Mouse (Mus musculus) forebrain, embryonic 16.5 days (tissue): ENCODE results near the gene Mkrn1. TPM values are rescaled to one million over a fixed set of nuclear protein-coding genes. Genes with fewer than 3 reads are reported as not detected.

Experiments
- ATAC-seq: fragments of 200-750 bp; cut with Nextera tagmentation; 2 replicates; pipeline ENCODE4 v1.8.0; 2017; ENCODE audit warnings: mild to moderate bottlenecking, moderate library complexity
- H3K27ac ChIP-seq: fragments of 300-500 bp; sonication (generic); 2 replicates; pipeline ENCODE4 v1.5.1; 2014; ENCODE audit warnings: low read length, control low read depth
- H3K27me3 ChIP-seq: fragments of 300-500 bp; sonication (generic); replicated peaks from 2 replicates; pipeline ENCODE4 v1.6.1; 2014; ENCODE audit warnings: low read length; ENCODE audit not compliant: control insufficient read depth, insufficient read depth
- H3K36me3 ChIP-seq: fragments of 300-500 bp; sonication (generic); 2 replicates; pipeline ENCODE4 v1.6.1; 2014; ENCODE audit not compliant: control insufficient read depth, insufficient read depth
- H3K4me1 ChIP-seq: fragments of 300-500 bp; sonication (generic); replicated peaks from 2 replicates; pipeline ENCODE4 v1.6.1; 2014; ENCODE audit warnings: low read length; ENCODE audit not compliant: control insufficient read depth, insufficient read depth
- H3K4me2 ChIP-seq: fragments of 300-500 bp; sonication (generic); 2 replicates; pipeline ENCODE4 v1.6.1; 2014; ENCODE audit warnings: mild to moderate bottlenecking, low read length, control low read depth
- H3K4me3 ChIP-seq: fragments of 300-500 bp; sonication (generic); replicated peaks from 2 replicates; pipeline ENCODE4 v1.5.1; 2014; ENCODE audit warnings: mild to moderate bottlenecking, low read length, control low read depth
- H3K9ac ChIP-seq: fragments of 300-500 bp; sonication (generic); replicated peaks from 2 replicates; pipeline ENCODE4 v1.6.1; 2014; ENCODE audit warnings: low read depth, low read length, control low read depth
- H3K9me3 ChIP-seq: fragments of 300-500 bp; sonication (generic); 2 replicates; pipeline ENCODE4 v1.6.1; 2016; ENCODE audit warnings: low read length; ENCODE audit not compliant: control insufficient read depth
- WGBS: fragments of 180-500 bp; shearing (Covaris S2); extraction: QIAGEN DNeasy Blood & Tissue Kit; methylation state at CpG from one replicate; pipeline ENCODE4 v1.1.7; 2014; 5-methylcytosine and 5-hydroxymethylcytosine counted together
- polyA plus RNA-seq: library from polyadenylated mRNA; unstranded; fragments of >200 nt; fragmentation: Nextera tagmentation; extraction: Ambion mirVana; gene quantifications from 2 replicates; pipeline ENCODE4 v1.2.1, GENCODE M21; 2015

The Mkrn1 gene
- polyA plus RNA-seq, 1 experiment from 2014 or later, result 244 TPM

DNA sequence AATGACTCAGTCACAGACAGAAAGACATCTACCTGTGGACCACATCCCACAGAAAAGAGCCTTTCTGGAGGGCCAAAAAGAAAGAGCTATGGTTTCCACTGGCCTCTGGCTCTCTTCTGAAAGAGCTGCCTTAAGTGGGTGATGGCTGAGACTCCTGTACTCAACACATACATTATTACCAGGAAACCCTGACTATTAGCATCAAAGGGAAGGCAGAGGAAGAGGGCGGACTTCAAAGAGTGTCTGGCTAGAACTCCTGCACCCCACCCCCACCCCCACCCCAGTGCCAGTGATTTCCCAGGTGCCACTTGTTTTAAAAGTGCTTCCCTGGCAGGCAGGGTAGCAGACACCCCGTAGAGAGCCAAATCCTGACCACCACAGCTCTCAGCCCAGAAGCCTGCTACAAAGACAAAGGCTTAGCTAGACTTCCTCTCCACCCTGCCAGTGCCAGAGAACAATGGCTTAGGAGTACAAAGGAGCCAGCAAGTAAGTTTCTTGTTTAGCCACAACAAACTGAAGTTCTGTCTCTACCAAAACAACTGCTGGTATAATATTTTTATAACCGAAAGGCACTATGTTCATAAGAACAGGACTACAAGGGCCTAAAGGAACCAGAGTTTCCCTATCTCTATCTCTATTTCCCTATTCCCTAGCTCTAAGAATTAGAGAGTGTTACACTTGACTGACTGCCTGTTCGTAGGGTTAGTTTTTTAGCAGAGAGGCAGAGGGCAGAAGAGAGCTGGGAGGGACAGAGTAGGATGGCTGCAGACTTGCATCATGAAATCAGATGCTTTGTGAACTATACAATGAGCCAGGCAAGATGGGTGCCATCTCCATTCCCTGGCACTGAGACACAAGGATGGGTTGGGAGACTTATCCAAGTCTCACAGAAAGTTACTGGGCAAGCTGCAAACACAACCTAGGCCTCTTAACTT is 72.1 kb downstream of the Mkrn1 start:
- Histone ChIP-seq H3K9me3 (no peaks in the 10 kb centered on the region), H3K27me3 (no peaks in the 10 kb centered on the region), H3K4me3 (no peak overlapping the region), H3K36me3 (peaks cover 11% of the 10 kb centered on the region), H3K4me2 (no peak overlapping the region), H3K9ac (no peak overlapping the region), H3K4me1 (peaks cover 16% of the 10 kb centered on the region), H3K27ac (no peak overlapping the region)
- WGBS, result 28% methylated on average over 4 of the region's 4 CpGs
- no peak for ATAC-seq

Other genes starting within 250 kb of the Mkrn1 start
- 7.3 and 8.8 TPM in 2 replicates for gene Kdm7a, start 213.7 kb downstream of the Mkrn1 start, polyA plus RNA-seq
- gene Slc37a3, start 42.8 kb downstream of the Mkrn1 start, polyA plus RNA-seq, result 69.3 and 76.8 TPM in 2 replicates
- gene Rab19, start 39.3 kb downstream of the Mkrn1 start, polyA plus RNA-seq, result 0.20 and 0.30 TPM in 2 replicates
- gene Dennd2a, start 137.4 kb upstream of the Mkrn1 start, polyA plus RNA-seq, result 12.0 and 13.1 TPM in 2 replicates
- gene Adck2, start 153.4 kb upstream of the Mkrn1 start, polyA plus RNA-seq, result 50.3 and 50.5 TPM in 2 replicates
- not detected in 2 replicates for gene Gm42420, start 165.3 kb upstream of the Mkrn1 start, polyA plus RNA-seq
- 318 and 322 TPM in 2 replicates for gene Ndufb2, start 172.1 kb upstream of the Mkrn1 start, polyA plus RNA-seq